Mouse (Mus musculus) WW6 (cell line): ENCODE data around the gene Ndufb4.
A peak's percentile ranks its signal among the peaks of the same experiment; 100 is the strongest.
"Not testable (repeated sequence)": the region's sequence is repeated elsewhere in the genome, so short reads cannot be mapped to it uniquely, and the experiment has no call there.

Experiments
- DNase-seq: peaks from one replicate; pipeline ENCODE4 v3.0.0-alpha.2; 2013; ENCODE audit warnings: low read depth, low spot score

Ndufb4 gene

DNA sequence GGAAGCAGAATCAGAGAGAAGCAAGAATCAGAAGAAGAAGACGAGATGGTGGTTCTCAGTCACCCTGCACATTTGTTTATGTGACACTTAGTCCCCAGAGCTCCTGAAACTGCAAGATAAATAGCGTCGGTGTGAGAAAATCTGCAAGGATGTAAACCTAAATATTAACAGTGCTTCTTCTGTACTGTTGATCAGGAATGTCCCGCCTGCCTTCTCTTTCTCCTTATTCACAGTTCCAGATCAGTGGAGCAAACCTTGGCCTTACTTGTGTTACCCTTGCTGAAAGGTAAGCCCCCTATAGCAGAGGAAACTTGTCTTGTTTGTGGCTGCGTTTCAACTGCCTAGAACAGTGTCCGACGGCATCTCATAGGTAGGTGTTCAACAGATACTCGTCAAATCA is 23.3 kb upstream of the Ndufb4 start:
- no peak for DNase-seq

GRCm38 (mm10) chr16:37676677-37677072 is 22.4 kb upstream of the Ndufb4 start:
- DNase-seq = no peak

DNA sequence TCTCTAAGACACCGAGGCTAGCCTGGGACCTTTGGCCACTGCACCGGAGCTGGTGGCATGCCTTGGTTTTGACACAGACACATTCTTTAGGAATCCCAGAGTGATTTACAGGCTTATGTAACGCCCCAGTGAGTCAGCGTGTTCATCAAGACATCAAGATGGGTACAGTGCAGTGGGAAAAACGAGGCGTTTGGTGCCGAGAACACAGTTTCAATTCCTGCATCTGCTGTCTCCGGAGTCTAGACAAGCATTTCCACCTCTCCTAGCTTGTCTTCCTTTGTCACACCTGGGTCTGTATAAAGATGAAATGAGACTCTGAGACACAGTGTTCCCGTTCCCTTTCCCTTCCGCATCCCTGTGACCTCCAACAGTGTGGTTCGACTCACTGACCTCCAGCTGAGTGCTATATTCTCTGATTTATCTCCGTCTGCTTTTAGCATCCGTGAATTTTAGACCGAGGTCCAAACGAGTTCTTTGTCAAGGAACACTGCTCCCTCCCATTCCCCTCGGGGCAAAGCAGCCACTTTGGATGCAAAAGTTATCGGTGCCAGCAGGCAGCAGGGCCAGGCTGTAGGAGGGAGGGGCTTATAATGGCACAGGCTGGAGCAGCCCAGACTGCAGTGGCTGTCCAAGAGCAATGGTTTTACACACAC is 21.9 kb upstream of the Ndufb4 start:
- DNase-seq = no peak

DNA sequence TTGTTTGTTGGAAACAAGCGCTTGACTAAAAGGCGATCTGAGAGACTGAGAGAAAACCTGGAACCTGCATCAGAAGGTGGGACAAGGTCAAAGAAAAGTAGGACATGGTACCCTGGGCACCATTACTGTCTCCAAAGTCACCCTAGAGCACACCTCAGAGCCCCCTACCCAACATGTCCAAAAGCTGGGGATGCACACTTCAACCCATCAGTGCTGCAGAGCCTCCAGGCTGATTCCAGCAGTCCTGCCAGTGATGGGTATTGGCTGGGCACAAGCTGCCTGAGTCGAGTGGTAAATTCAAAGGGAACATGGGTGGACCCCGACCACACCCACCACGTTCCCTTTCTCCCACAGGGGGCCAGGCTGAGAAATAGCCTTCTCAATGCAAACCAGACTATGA is 21.1 kb upstream of the Ndufb4 start:
- no peak for DNase-seq

- DNase-seq = no peak
Measured at GRCm38 (mm10) chr16:37670666-37671283, 16.5 kb upstream of the Ndufb4 start.

DNA sequence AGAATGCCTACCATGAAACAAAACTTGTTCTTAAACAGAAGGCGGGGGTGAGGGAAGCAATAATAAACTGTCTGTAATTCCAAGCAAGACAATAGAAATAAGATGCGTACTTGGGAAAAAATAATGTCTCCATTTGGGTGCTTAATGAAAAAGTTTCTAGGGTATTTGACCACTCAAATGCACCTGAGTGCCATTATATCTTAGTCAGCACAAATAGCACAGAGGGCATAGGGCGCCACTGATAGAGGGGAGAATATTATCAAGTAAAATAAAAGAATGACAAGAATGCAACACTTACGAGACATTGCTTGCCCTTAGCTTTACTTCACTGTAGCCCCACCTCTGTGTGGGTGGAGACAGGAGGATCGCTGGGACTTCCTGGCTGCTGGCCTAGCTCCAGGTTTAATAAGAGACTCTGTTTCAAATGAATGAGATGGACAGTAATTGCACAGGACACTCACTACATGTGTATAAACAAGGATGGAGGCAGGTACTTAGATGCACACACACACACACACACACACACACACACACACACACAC is 11.2 kb upstream of the Ndufb4 start:
- no peak for DNase-seq

DNA sequence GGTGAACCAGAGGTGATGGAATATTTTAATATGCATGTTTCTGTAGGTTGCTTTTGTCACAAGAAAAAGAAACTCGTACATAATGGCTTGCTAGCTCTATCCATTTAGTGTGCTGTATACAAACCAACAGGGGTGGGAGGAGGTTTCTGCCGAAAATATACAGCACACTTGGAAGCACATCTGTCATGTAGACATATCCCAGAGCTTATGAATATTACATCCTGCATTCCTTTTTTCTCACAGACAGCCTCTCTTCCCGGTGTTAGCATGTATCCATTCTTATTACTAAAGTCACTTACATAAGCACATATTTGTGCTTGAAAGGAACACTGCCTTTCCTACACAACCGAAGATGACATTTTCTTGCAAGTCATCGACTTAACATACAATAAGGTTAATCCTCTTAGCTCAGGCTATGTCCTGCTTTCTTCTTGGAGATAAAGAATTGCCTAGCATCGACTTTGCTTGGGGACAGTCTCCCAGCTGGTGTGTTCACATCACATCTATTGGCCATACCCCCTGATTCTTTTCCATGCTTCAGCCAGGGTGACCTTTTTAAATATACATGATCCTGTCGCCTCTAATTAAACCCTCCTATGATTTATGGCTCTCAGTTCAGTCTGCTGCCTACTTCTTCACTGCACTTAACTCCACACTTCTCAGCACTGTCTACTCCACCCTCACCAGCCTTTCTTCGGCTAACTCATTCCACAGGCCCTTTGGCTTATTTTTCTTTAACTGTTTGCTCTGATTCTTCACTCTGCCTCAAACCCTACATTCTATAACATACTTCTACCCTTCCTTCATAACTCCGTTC is 9.6 kb upstream of the Ndufb4 start:
- DNase-seq = no peak

GRCm38 (mm10) chr16:37656796-37657195 is 2.5 kb upstream of the Ndufb4 start:
- no peak for DNase-seq

GRCm38 (mm10) chr16:37655756-37656347 is 1.6 kb upstream of the Ndufb4 start:
- DNase-seq = no peak

DNA sequence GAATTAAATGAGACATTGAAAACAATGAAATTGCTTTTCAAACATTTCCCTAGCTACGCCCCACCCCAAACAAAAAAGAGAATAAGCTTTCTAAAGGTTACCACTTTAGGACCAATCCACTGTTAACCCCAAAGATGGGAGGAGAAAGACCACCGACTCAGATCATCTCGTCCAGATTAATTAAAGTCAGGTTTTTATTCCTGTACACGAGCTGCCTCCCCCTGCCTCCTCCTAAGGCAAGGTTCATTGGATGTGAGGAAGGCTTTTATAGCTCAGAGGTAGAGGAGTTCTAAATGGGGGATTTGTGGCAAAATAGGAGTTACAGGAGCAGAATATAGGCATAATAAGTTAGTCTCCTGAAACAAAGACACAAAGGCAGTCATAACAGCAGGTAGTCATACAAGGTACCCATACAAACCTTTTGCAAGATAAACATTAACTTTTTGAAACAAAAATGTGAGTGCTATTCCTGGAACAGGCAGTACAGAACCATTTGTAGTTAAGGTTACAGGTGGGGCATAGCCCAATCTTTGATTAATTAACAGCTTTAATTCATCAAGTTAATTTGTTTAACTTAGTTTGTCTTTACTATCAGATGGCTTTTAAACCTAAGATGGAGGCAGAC is 690 bp upstream of the Ndufb4 start:
- DNase-seq = no peak

- DNase-seq = no peak
Measured at GRCm38 (mm10) chr16:37653058-37653457, 1.2 kb downstream of the Ndufb4 start.

DNA sequence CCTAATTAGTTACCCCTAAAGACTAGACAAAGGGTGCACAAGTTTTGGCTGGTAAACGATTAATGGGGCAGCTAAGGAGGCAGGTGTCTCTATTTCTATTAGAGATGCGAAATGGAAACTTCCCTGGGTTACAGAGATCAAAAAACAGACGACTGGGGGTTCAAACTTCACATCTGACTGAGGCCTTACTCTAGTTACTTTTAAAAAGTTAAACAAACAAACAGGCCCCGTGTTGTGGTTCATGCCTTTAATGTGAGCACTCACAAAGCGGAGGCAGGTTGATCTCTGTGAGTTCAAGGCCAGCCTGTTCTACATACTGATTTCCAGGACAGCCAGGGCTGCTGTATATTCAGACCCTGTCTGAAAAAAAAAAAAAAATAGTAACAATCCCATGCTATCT is 1.6 kb downstream of the Ndufb4 start:
- no peak for DNase-seq

DNA sequence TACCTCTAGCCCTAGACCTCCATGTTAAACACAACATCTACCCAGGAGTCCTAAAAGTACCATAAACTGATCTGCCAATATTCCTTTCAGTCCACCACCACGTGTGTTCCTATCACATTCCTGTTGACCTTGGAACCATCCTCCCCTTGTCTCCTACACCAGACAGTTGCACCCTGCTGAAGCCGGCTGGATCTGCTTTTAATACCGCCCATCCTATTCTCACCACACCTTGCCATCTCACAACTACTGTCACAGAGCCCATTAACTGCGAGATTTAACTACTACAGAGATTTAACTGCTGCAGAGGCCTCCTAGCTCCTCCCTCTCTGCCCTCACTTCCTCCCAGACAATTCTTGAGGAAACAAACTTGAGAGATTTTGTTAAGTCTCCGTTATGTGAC is 2.8 kb downstream of the Ndufb4 start:
- DNase-seq = peak; percentile 45

DNA sequence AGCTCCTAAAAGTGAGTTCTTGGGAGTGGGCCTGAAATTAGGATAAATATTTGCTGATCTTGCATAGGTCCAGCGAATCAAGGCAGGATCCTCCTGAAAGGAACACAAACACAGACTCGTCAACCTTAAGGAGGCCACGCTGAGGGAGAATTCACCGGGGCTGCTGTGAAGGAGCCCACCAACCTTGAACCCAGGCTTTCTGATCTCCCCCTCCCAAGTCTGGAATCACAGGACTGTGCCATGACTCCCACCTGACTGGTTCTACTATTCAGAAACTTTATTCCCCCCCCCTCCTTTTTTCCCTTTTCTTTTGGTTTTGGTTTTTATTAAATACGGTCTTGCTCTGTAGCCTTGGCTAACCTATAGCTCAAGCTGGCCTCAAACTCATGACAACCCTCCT is 5.2 kb downstream of the Ndufb4 start:
- DNase-seq = no peak

GRCm38 (mm10) chr16:37647936-37648335 is 6.3 kb downstream of the Ndufb4 start:
- no peak for DNase-seq

DNA sequence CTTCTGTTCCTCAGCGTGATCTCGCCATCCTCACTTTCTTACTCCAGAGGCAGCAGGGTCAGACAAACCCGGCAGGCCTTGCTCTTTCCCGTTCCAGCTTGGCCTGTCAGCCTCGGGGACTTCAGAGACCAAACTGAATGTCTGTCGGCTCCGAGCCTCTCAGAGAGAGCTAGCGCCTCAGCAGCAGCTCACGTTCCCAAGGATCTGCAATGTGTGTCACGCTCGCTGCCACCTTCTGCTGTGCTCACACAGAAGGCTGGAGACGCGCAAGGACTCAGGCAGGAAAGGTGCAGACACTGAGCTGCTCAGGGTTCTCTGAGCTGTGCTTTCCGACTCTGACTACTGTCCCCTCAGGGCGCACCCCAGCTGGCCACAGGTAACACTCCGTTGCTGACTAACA is 7.2 kb downstream of the Ndufb4 start:
- DNase-seq = no peak

DNA sequence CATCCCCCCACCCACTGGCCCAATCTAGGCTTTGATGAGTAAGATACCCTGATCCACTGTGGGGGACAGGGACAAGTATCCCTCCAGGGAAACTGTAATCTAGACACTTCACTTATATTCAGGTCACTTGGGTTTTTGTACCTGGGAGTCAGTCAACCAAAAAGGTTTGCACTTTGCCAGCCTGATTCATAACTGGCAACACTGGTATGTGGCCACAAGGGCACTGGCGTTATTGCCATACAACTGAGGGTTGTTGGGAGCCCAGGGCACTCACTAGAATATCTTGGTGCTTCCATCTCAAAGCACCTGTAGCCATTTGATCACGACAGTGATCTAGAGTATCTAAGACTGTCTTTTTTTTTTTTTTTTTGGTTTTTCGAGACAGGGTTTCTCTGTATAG is 8.5 kb downstream of the Ndufb4 start:
- no peak for DNase-seq

GRCm38 (mm10) chr16:37645211-37645610 is 9.0 kb downstream of the Ndufb4 start:
- DNase-seq = no peak

- DNase-seq = no peak
Measured at GRCm38 (mm10) chr16:37644486-37644885, 9.8 kb downstream of the Ndufb4 start.

GRCm38 (mm10) chr16:37640522-37640921 is 13.7 kb downstream of the Ndufb4 start:
- not testable (repeated sequence) for DNase-seq

GRCm38 (mm10) chr16:37637802-37638201 is 16.5 kb downstream of the Ndufb4 start:
- no peak for DNase-seq

- DNase-seq = no peak
Measured at GRCm38 (mm10) chr16:37636107-37636506, 18.1 kb downstream of the Ndufb4 start.
